Mouse (Mus musculus) embryonic facial prominence, embryonic 13.5 days (tissue): Measurements from ENCODE around the gene E130208F15Rik. TPM values are rescaled to one million over a fixed set of nuclear protein-coding genes. Genes with fewer than 3 reads are reported as not detected.

ENCODE experiments used
- ATAC-seq: fragments of 200-750 bp; cut with Nextera tagmentation; 2 replicates; pipeline ENCODE4 v1.8.0; 2017; ENCODE audit warnings: low read depth; ENCODE audit not compliant: insufficient number of reproducible peaks, insufficient read depth, low FRiP score, low TSS enrichment
- H3K27ac ChIP-seq: fragments of 300-500 bp; sonication (generic); 2 replicates; pipeline ENCODE4 v1.5.1; 2015; ENCODE audit warnings: moderate library complexity, mild to moderate bottlenecking, inconsistent platforms
- H3K27me3 ChIP-seq: fragments of 300-500 bp; sonication (generic); 2 replicates; pipeline ENCODE4 v1.6.1; 2015; ENCODE audit warnings: mild to moderate bottlenecking, inconsistent platforms
- H3K36me3 ChIP-seq: fragments of 300-500 bp; sonication (generic); 2 replicates; pipeline ENCODE4 v1.6.1; 2015; ENCODE audit warnings: mild to moderate bottlenecking, inconsistent platforms
- H3K4me1 ChIP-seq: fragments of 300-500 bp; sonication (generic); 2 replicates; pipeline ENCODE4 v1.6.1; 2015; ENCODE audit warnings: inconsistent platforms
- H3K4me2 ChIP-seq: fragments of 300-500 bp; sonication (generic); 2 replicates; pipeline ENCODE4 v1.6.1; 2015; ENCODE audit warnings: moderate library complexity, mild to moderate bottlenecking, inconsistent platforms
- H3K4me3 ChIP-seq: fragments of 300-500 bp; sonication (generic); 2 replicates; pipeline ENCODE4 v1.5.1; 2015; ENCODE audit warnings: mild to moderate bottlenecking, inconsistent platforms
- H3K9ac ChIP-seq: fragments of 300-500 bp; sonication (generic); 2 replicates; pipeline ENCODE4 v1.6.1; 2015; ENCODE audit warnings: mild to moderate bottlenecking, inconsistent platforms
- H3K9me3 ChIP-seq: fragments of 300-500 bp; sonication (generic); 2 replicates; pipeline ENCODE4 v1.6.1; 2016; ENCODE audit warnings: inconsistent platforms
- WGBS: fragments of 180-500 bp; shearing (Covaris S2); methylation state at CpG from one replicate; pipeline ENCODE4 v1.1.7; 2015; ENCODE audit warnings: mixed read lengths; 5-methylcytosine and 5-hydroxymethylcytosine counted together
- polyA plus RNA-seq: library from polyadenylated mRNA; unstranded; fragments of >200 nt; fragmentation: Nextera tagmentation; extraction: Ambion mirVana; gene quantifications from 2 replicates; pipeline ENCODE4 v1.2.1, GENCODE M21; 2015

The E130208F15Rik gene
- polyA plus RNA-seq, 1 experiment from 2014 or later, result not detected

- H3K9ac ChIP-seq, result no peak overlapping the region; the same call in 1 of the 2 replicates
- H3K36me3 ChIP-seq, result peaks cover 9% of the 10 kb centered on the region; the same call in 1 of the 2 replicates
- H3K4me2 ChIP-seq, result no peak overlapping the region
- H3K27ac ChIP-seq, result no peak overlapping the region
- 0 out of 2 replicates have a peak, but pooled peaks cover 3% of the 10 kb centered on the region for H3K27me3 ChIP-seq
- peaks cover 18% of the 10 kb centered on the region for H3K4me1 ChIP-seq
- no peaks in the 10 kb centered on the region for H3K9me3 ChIP-seq
- no peak for ATAC-seq
- WGBS, result 55% methylated on average over 7 of the region's 7 CpGs
- no peak overlapping the region for H3K4me3 ChIP-seq
These were observed 32.3 kb upstream of the E130208F15Rik start for GRCm38 (mm10) chr7:30289071-30289713.

DNA sequence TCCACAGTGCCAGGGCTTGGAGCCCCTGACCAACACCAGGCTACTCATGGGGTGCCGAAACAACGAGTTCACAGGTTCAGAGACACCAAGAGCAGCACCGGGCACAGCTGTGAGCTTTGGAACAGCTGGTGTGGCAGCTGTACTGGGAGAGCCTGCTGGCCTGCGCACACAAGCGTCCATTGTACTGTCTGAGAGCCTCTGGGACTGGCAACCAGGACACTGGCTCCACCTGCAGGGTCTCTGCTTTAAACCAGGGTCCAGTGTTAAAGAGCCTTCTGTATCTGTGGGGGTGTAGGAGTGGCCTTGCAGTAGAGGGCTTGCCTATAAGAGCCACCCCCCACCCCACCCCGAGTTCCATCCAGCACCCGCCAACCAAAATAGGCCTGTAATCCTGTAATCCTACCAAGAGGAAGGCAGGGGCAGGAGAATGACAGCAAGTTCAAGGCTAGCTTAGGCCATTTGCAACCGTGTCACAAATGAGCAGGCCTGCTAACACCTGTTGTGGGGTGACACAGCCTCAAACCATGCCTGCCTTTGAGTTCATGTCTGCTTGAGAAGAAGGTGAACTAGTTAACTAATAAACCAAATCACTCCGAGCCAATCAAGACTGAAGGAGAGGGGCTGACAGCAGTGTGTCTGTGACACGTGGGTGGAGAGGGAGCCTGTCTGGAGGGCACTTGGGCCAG is 31.7 kb upstream of the E130208F15Rik start:
- Histone ChIP-seq H3K9ac (peak overlapping the region; percentile 17; the same call in 1 of the 2 replicates), H3K27ac (no peak overlapping the region)
- 38% methylated on average over 10 of the region's 10 CpGs for WGBS

GRCm38 (mm10) chr7:30291215-30292131 is 30.1 kb upstream of the E130208F15Rik start, which contains the start of gene Clip3:
Gene Clip3, plus strand, starts transcription at chr7:30291728.
- Histone ChIP-seq H3K4me1 (peaks cover 18% of the 10 kb centered on the region), H3K4me3 (peak within 1 kb of the TSS; percentile 81), H3K9me3 (no peaks in the 10 kb centered on the region), H3K4me2 (peak within 1 kb of the TSS; percentile 89), H3K27ac (peak within 1 kb of the TSS; percentile 66), H3K36me3 (peaks cover 29% of the 10 kb centered on the region), H3K27me3 (0 out of 2 replicates have a peak, but pooled peaks cover 3% of the 10 kb centered on the region), H3K9ac (peak within 1 kb of the TSS; percentile 93)
- 7% methylated on average over 35 of the region's 35 CpGs for WGBS
- peak; percentile 78 for ATAC-seq

More for the DNA sequence above, 31.7 kb upstream of the E130208F15Rik start:
- H3K4me1 ChIP-seq, result peaks cover 18% of the 10 kb centered on the region
- no peaks in the 10 kb centered on the region for H3K9me3 ChIP-seq
- H3K36me3 ChIP-seq, result peaks cover 14% of the 10 kb centered on the region
- 0 out of 2 replicates have a peak, but pooled peaks cover 3% of the 10 kb centered on the region for H3K27me3 ChIP-seq
- no peak overlapping the region for H3K4me2 ChIP-seq
- H3K4me3 ChIP-seq, result no peak overlapping the region
- ATAC-seq, result no peak

DNA sequence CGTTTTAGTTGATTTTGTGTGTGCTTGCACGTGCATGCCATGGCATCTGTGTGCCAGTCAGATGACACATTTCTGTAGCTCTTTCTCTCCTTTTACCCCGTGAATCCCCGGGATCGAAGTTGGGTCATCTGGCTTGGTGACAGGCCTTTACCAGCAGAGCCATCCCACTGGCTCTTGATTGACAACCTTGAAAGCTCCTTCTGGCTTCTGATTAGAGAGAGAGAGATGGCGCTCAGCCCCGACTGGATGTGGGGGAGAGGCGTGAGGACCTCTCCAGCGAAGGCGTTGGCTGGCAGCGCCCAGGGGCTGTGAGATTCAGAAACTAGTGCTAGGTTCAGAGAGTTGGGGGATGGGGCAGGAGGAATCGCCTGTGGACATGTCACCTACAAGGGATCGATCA is 27.7 kb upstream of the E130208F15Rik start:
- no peak overlapping the region for H3K9ac ChIP-seq
- no peak overlapping the region for H3K27ac ChIP-seq
- H3K36me3 ChIP-seq, result peaks cover 53% of the 10 kb centered on the region
- 78% methylated on average over 13 of the region's 13 CpGs for WGBS
- H3K9me3 ChIP-seq, result no peaks in the 10 kb centered on the region
- H3K4me1 ChIP-seq, result peaks cover 18% of the 10 kb centered on the region
- 0 out of 2 replicates have a peak, but pooled peaks cover 2% of the 10 kb centered on the region for H3K27me3 ChIP-seq
- no peak for ATAC-seq
- H3K4me2 ChIP-seq, result 0 out of 2 replicates have a peak overlapping the region, but pooled peaks have one; percentile 1
- H3K4me3 ChIP-seq, result no peak overlapping the region

DNA sequence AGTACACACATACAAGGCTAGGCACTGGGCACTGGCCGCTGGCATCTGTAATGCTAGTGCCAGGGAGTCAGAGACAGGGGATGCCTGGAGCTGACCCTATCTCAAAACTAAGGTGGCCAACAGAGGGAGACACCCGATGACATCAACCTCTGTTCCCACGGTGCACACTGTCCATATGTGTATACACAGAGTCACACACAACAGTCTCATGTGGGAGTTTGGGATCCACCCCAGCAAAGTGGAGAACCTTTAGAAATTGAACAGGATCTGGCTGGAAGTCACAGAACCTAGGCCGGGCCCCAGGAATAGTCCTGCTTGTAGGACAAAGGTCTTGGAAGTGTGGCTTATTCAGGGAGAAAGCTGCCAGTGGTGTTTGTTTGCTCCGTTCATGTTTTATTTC is 27.2 kb upstream of the E130208F15Rik start:
- Histone ChIP-seq H3K27me3 (no peaks in the 10 kb centered on the region), H3K9ac (no peak overlapping the region), H3K9me3 (no peaks in the 10 kb centered on the region), H3K36me3 (peaks cover 58% of the 10 kb centered on the region), H3K4me1 (peaks cover 18% of the 10 kb centered on the region), H3K4me2 (no peak overlapping the region), H3K4me3 (no peak overlapping the region), H3K27ac (no peak overlapping the region)
- ATAC-seq, result no peak
- 88% methylated on average over 5 of the region's 5 CpGs for WGBS

DNA sequence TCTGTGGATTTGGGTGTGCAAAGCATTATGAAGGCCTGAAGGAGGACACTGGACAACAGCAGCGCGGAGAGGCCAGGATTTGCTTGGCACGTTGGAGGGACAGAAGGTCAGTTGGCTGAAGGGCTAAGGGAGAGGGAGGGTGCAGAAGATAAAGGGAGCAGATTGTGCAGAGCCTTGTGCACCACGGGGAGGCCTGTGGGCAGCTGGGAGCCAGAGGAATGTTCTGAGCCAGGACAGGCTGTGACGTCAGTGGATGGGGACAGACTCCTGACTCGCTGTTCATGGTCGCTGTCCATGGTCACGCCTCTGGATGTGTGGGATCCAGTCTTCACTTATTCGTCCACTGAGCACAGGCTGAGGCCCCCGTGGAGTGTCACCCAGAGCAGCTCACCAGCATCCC is 26.4 kb upstream of the E130208F15Rik start:
- WGBS, result 65% methylated on average over 10 of the region's 10 CpGs
- H3K27me3 ChIP-seq, result no peaks in the 10 kb centered on the region

GRCm38 (mm10) chr7:30296816-30297215 is 24.7 kb upstream of the E130208F15Rik start:
- no peak for ATAC-seq
- Histone ChIP-seq H3K27ac (no peak overlapping the region), H3K36me3 (peaks cover 81% of the 10 kb centered on the region), H3K27me3 (no peaks in the 10 kb centered on the region), H3K9ac (no peak overlapping the region), H3K9me3 (no peaks in the 10 kb centered on the region), H3K4me3 (no peak overlapping the region), H3K4me2 (no peak overlapping the region), H3K4me1 (peaks cover 18% of the 10 kb centered on the region)
- WGBS, result 92% methylated on average over 15 of the region's 15 CpGs

More for the DNA sequence above, 26.4 kb upstream of the E130208F15Rik start:
- no peak overlapping the region for H3K4me2 ChIP-seq
- no peak overlapping the region for H3K27ac ChIP-seq
- H3K9me3 ChIP-seq, result no peaks in the 10 kb centered on the region
- peaks cover 66% of the 10 kb centered on the region for H3K36me3 ChIP-seq
- no peak overlapping the region; the same call in 1 of the 2 replicates for H3K9ac ChIP-seq
- no peak for ATAC-seq
- H3K4me3 ChIP-seq, result no peak overlapping the region
- peaks cover 18% of the 10 kb centered on the region for H3K4me1 ChIP-seq

GRCm38 (mm10) chr7:30297266-30297665 is 24.3 kb upstream of the E130208F15Rik start:
- no peak for ATAC-seq
- Histone ChIP-seq H3K4me2 (no peak overlapping the region), H3K9ac (no peak overlapping the region), H3K27me3 (no peaks in the 10 kb centered on the region), H3K9me3 (no peaks in the 10 kb centered on the region), H3K27ac (no peak overlapping the region), H3K36me3 (peaks cover 85% of the 10 kb centered on the region), H3K4me3 (no peak overlapping the region), H3K4me1 (peaks cover 14% of the 10 kb centered on the region)
- 85% methylated on average over 16 of the region's 16 CpGs for WGBS

DNA sequence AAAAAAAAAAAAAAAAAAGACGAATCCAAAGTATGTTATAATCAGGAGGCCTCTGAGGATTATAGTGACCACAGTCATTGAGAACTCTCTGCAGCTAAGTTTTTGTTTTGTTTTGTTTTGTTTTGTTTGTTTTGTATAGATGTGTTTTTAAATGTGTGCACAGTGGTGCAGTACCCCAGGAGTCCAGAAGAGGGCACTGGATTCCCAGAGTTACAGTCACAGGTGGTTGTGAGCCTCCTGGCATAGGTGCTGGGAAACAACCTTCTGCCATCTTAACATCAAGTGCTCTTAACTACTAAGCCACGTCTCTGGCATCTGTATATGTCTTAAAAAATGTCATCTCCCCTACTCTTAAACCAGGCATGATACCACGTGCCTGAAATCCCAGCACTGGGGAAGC is 20.6 kb upstream of the E130208F15Rik start:
- Histone ChIP-seq H3K27me3 (no peaks in the 10 kb centered on the region), H3K9ac (no peak overlapping the region), H3K36me3 (peaks cover 89% of the 10 kb centered on the region), H3K4me3 (no peak overlapping the region), H3K27ac (no peak overlapping the region), H3K9me3 (no peaks in the 10 kb centered on the region), H3K4me2 (no peak overlapping the region), H3K4me1 (no peaks in the 10 kb centered on the region)
- no peak for ATAC-seq
- WGBS, result 49% methylated on average over 3 of the region's 3 CpGs

- no peaks in the 10 kb centered on the region for H3K27me3 ChIP-seq
- H3K4me2 ChIP-seq, result no peak overlapping the region
- no peak overlapping the region for H3K9ac ChIP-seq
- H3K4me1 ChIP-seq, result peaks cover 21% of the 10 kb centered on the region
- peaks cover 59% of the 10 kb centered on the region for H3K36me3 ChIP-seq
- H3K4me3 ChIP-seq, result no peak overlapping the region
- H3K9me3 ChIP-seq, result no peaks in the 10 kb centered on the region
- WGBS, result 89% methylated on average over 16 of the region's 16 CpGs
- H3K27ac ChIP-seq, result no peak overlapping the region
- no peak for ATAC-seq
These were observed 15.3 kb upstream of the E130208F15Rik start for GRCm38 (mm10) chr7:30306083-30306779.
